Mouse (Mus musculus) heart, embryonic 14.5 days (tissue): ENCODE measurements around the gene H2-Eb1. TPM values are rescaled to one million over a fixed set of nuclear protein-coding genes. Genes with fewer than 3 reads are reported as not detected.
"Not testable (repeated sequence)": the region's sequence is repeated elsewhere in the genome, so short reads cannot be mapped to it uniquely, and the experiment has no call there.

Source experiments
- ATAC-seq: fragments of 200-750 bp; cut with Nextera tagmentation; 2 replicates; pipeline ENCODE4 v1.8.0; 2017; ENCODE audit warnings: low read depth, moderate TSS enrichment; ENCODE audit not compliant: insufficient number of reproducible peaks, insufficient read depth, low FRiP score
- H3K27ac ChIP-seq, 2 experiments: fragments of 200-500 bp in 1 of 2; fragments of 300-500 bp in 1 of 2; sonication (generic) in 1 of 2; replicated peaks in 1 of 2; 2 replicates each; pipeline ENCODE4 v1.5.1; 2012 to 2014; ENCODE audit warnings: low read depth in 2 of 2, low read length in 2 of 2, control low read depth in 1 of 2, mild to moderate bottlenecking in 1 of 2, mixed read lengths in 1 of 2; ENCODE audit not compliant: control insufficient read depth in 1 of 2, insufficient read depth in 1 of 2
- H3K27me3 ChIP-seq: fragments of 300-500 bp; sonication (generic); 2 replicates; pipeline ENCODE4 v1.6.1; 2014; ENCODE audit warnings: mild to moderate bottlenecking, low read length, control low read depth; ENCODE audit not compliant: control insufficient read depth, insufficient read depth
- H3K36me3 ChIP-seq: fragments of 300-500 bp; sonication (generic); 2 replicates; pipeline ENCODE4 v1.6.1; 2014; ENCODE audit warnings: mild to moderate bottlenecking, control low read depth, low read length, mixed read lengths; ENCODE audit not compliant: control insufficient read depth, insufficient read depth
- H3K4me1 ChIP-seq, 2 experiments: fragments of 200-500 bp in 1 of 2; fragments of 300-500 bp in 1 of 2; sonication (generic) in 1 of 2; 2 replicates each; pipeline ENCODE4 v1.6.1; 2012 to 2014; ENCODE audit warnings: low read length in 2 of 2, control low read depth in 1 of 2, mixed read lengths in 1 of 2; ENCODE audit not compliant: control insufficient read depth in 2 of 2, insufficient read depth in 2 of 2
- H3K4me2 ChIP-seq: fragments of 300-500 bp; sonication (generic); 2 replicates; pipeline ENCODE4 v1.6.1; 2014; ENCODE audit warnings: mild to moderate bottlenecking, low read length
- H3K4me3 ChIP-seq, 2 experiments: fragments of 200-500 bp in 1 of 2; fragments of 300-500 bp in 1 of 2; sonication (generic) in 1 of 2; 2 replicates each; pipeline ENCODE4 v1.5.1; 2012 to 2014; ENCODE audit warnings: low read length in 2 of 2, mild to moderate bottlenecking in 2 of 2, control low read depth in 1 of 2, low read depth in 1 of 2, moderate library complexity in 1 of 2; ENCODE audit not compliant: control insufficient read depth in 1 of 2, insufficient read depth in 1 of 2
- H3K9ac ChIP-seq: fragments of 300-500 bp; sonication (generic); 2 replicates; pipeline ENCODE4 v1.6.1; 2014; ENCODE audit warnings: mild to moderate bottlenecking, low read length
- H3K9me3 ChIP-seq: fragments of 300-500 bp; sonication (generic); 2 replicates; pipeline ENCODE4 v1.6.1; 2016; ENCODE audit warnings: low read length, control low read depth; ENCODE audit not compliant: control insufficient read depth
- WGBS: fragments of 180-500 bp; shearing (Covaris S2); extraction: QIAGEN DNeasy Blood & Tissue Kit; methylation state at CpG from one replicate; pipeline ENCODE4 v1.1.7; 2014; 5-methylcytosine and 5-hydroxymethylcytosine counted together
- polyA plus RNA-seq: library from polyadenylated mRNA; unstranded; fragments of >200 nt; fragmentation: Nextera tagmentation; extraction: Ambion mirVana; gene quantifications from 2 replicates; pipeline ENCODE4 v1.2.1, GENCODE M21; 2014

H2-Eb1 gene
- polyA plus RNA-seq, 1 experiment from 2014 or later: 2.6 TPM

DNA sequence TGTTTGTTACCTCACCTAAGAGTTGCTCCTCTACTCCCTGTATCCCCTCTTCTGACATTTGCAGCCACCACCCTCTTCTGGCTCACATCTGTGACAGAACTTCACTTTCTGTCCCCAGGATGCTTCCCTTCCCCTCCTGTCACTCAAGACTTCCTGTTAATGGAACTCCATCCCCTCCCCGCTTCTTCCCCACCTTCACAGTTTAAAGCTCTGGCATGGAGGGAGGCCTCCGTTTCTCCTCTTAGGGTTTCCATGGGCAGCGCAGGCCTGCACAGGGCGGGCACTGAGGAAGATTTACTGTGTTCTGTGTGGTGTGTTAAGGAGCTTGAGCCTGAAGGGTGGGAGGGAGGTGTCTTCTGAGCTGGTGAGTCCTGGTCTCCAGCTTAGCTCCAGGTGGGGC lies 2.5 kb downstream of the H2-Eb1 start:
- H3K36me3 ChIP-seq: no peaks in the 10 kb centered on the region
- no peak overlapping the region for H3K9ac ChIP-seq
- no peak overlapping the region for H3K27ac ChIP-seq
- 79% methylated on average over 4 of the region's 4 CpGs for WGBS
- ATAC-seq: no peak
- peaks cover 3 to 4% of the 10 kb centered on the region in 2 experiments; a peak in 1 of 4 replicates for H3K4me1 ChIP-seq
- H3K9me3 ChIP-seq: no peaks in the 10 kb centered on the region
- 0 out of 2 replicates have a peak, but pooled peaks cover 7% of the 10 kb centered on the region for H3K27me3 ChIP-seq
- no peak overlapping the region for H3K4me3 ChIP-seq
- H3K4me2 ChIP-seq: no peak overlapping the region

DNA sequence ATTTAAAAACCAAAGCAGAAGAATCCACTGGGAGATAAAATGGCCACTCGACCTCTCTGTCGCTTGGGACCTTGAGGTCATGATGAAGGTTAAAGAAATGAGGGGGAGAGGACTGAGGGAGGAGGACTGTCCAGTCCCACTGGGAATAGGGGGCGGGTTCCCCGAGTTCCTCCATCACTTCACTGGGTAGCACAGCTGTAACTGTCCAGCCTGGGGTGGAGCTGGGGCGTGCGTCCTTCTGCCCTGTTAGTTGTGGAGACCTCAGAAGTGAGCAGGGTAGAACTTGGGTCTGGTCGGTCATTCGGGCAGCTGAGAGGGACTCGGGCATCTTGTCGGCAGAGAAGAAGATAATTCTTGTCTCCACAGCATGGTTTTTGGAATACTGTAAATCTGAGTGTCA lies 3.6 kb downstream of the H2-Eb1 start:
- ATAC-seq: no peak; the same call in 1 of the 2 replicates
- 0 out of 2 replicates have a peak, but pooled peaks cover 7% of the 10 kb centered on the region for H3K27me3 ChIP-seq
- peak overlapping the region; percentile 45 to 53; a peak in 3 of 4 replicates for H3K27ac ChIP-seq
- H3K4me1 ChIP-seq: peaks cover 3 to 4% of the 10 kb centered on the region in 2 experiments; a peak in 1 of 4 replicates
- no peaks in the 10 kb centered on the region for H3K9me3 ChIP-seq
- H3K9ac ChIP-seq: peak overlapping the region; percentile 66
- H3K4me2 ChIP-seq: peak overlapping the region; percentile 74
- H3K4me3 ChIP-seq: peak overlapping the region; percentile 58 to 80
- H3K36me3 ChIP-seq: no peaks in the 10 kb centered on the region
- 28% methylated on average over 10 of the region's 10 CpGs for WGBS

DNA sequence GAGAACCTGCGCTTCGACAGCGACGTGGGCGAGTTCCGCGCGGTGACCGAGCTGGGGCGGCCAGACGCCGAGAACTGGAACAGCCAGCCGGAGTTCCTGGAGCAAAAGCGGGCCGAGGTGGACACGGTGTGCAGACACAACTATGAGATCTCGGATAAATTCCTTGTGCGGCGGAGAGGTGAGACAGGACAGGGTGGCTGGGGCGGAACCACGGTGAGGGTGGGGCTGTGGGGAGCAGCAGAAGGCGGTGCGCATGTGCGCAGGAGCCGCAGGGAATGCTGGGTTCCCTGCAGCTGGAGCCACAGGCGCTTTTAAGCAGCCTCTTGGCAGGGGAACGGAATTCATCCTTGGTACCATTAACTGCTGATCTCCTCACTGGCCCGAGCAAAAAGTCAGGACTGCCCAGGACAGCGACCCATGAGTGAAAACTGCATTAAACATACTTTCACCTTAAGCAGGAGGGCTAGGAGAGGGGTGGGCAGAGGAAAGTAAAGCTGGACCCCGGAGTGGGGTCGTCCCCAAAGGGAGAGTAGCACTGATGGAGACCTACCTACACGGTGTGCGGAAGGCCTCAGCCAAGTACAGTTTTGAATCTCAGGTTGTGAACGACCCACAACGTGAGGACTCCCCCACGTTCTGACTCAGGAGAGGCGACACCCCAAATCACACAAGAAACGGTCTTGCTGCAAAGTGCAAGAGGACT lies 4.2 kb downstream of the H2-Eb1 start:
- Histone ChIP-seq H3K4me2 (peak overlapping the region; percentile 74), H3K36me3 (no peaks in the 10 kb centered on the region), H3K27ac (peak overlapping the region; percentile 45 to 53; a peak in 3 of 4 replicates), H3K9me3 (no peaks in the 10 kb centered on the region), H3K27me3 (0 out of 2 replicates have a peak, but pooled peaks cover 7% of the 10 kb centered on the region), H3K4me3 (peak overlapping the region; percentile 58 to 80), H3K9ac (peak overlapping the region; percentile 66), H3K4me1 (peaks cover 3 to 4% of the 10 kb centered on the region in 2 experiments; a peak in 1 of 4 replicates)
- WGBS: 20% methylated on average over 38 of the region's 38 CpGs
- peak; percentile 70; the same call in 1 of the 2 replicates for ATAC-seq

DNA sequence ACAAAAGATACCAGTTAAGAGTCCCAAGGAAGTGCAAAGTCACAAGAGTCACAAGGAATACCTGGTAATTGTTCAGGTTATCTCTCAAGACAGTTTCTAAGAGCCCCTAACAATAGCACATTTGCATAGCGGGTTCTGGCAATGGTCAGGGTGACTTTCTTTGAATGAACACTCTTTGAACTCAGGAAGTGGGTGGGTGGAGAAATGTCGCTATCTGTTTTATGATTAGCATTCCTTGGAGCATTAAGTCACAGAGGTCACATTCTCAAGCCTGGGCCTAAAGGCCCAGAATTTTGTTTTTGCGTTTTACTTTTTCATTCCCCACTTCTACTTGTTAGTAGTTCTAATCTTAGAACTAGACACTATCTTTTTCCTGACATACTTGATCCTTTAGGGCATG lies 4.9 kb downstream of the H2-Eb1 start:
- H3K4me1 ChIP-seq, H3K27ac ChIP-seq, H3K9ac ChIP-seq, ATAC-seq, H3K9me3 ChIP-seq, H3K4me2 ChIP-seq, H3K36me3 ChIP-seq, H3K27me3 ChIP-seq, H3K4me3 ChIP-seq: not testable (repeated sequence)
- 73% methylated on average over 3 of the region's 3 CpGs for WGBS

DNA sequence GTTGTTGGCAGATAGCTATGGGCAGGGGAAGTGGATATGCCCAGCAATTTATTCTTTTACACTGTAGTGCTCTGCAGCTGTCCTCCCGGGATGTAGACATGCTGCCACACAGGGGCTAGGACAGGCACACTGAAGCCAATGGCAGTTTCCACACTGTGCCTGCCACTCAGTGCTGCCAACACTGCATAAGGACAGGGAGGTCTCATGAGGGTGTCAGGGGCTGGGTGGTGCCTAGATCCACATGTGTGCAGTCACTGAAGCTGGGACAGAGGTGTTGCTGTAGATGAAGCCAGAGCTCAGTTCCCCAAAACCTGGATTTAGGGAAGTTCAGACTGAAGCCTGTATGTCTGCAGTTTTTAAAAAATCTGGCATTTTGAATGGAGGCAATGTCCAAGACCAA lies 6.5 kb downstream of the H2-Eb1 start:
- no peak for ATAC-seq
- Histone ChIP-seq H3K36me3 (no peaks in the 10 kb centered on the region), H3K9ac (no peak overlapping the region), H3K4me2 (no peak overlapping the region), H3K9me3 (no peaks in the 10 kb centered on the region), H3K27ac (no peak overlapping the region), H3K4me3 (no peak overlapping the region), H3K4me1 (peaks cover 3 to 4% of the 10 kb centered on the region in 2 experiments; a peak in 1 of 4 replicates), H3K27me3 (0 out of 2 replicates have a peak, but pooled peaks cover 7% of the 10 kb centered on the region)
- 65% methylated on average over 1 of the region's 1 CpGs for WGBS

DNA sequence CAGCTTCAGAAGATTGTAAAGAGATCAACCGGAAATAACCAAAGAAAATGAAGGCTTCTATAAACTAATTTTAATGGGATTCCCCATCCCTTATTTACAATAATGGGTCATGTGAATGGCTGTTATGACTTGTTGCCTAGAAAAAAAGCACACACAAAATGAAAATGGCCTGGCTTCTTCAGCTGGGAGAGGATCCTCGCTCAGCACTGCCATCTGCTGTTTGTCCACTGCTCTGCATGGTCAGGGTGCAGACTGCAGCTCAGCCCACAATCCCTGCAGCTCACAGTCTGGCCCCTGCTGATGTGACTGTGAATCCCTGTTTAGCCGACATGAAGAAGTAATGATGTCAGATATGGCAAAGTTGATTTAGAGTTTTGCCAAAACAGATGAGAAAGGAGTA lies 7.7 kb downstream of the H2-Eb1 start:
- H3K4me2 ChIP-seq: no peak overlapping the region
- no peak overlapping the region for H3K4me3 ChIP-seq
- 35% methylated on average over 3 of the region's 3 CpGs for WGBS
- no peaks in the 10 kb centered on the region for H3K9me3 ChIP-seq
- peaks cover 3 to 4% of the 10 kb centered on the region in 2 experiments; a peak in 1 of 4 replicates for H3K4me1 ChIP-seq
- H3K27ac ChIP-seq: no peak overlapping the region
- no peaks in the 10 kb centered on the region for H3K27me3 ChIP-seq
- no peak for ATAC-seq
- H3K36me3 ChIP-seq: no peaks in the 10 kb centered on the region
- H3K9ac ChIP-seq: no peak overlapping the region

DNA sequence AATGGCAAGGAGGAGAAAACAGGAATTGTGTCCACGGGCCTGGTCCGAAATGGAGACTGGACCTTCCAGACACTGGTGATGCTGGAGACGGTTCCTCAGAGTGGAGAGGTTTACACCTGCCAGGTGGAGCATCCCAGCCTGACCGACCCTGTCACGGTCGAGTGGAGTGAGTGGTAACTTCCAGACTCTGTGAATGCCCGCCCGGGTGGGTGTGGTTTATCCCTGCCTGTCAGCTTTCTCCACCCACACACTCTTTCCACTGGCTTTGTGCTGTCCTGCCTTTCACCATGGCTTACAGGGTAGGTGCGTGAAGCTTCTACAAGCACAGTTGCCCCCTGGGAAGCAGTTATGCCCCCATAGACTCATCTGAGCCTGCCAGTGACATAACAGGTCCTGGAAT lies 8.6 kb downstream of the H2-Eb1 start:
- Histone ChIP-seq H3K27me3 (no peaks in the 10 kb centered on the region), H3K4me3 (no peak overlapping the region), H3K4me2 (no peak overlapping the region), H3K27ac (no peak overlapping the region), H3K4me1 (peaks cover under 1 to 4% of the 10 kb centered on the region in 2 experiments; a peak in 1 of 4 replicates), H3K9me3 (no peaks in the 10 kb centered on the region), H3K9ac (no peak overlapping the region), H3K36me3 (no peaks in the 10 kb centered on the region)
- 69% methylated on average over 9 of the region's 9 CpGs for WGBS
- no peak for ATAC-seq
